Mouse (Mus musculus) hindbrain, embryonic 13.5 days (tissue): ENCODE results near the gene Tmem151a. TPM values are rescaled to one million over a fixed set of nuclear protein-coding genes. Genes with fewer than 3 reads are reported as not detected.

Experiments used
- ATAC-seq: fragments of 200-750 bp; cut with Nextera tagmentation; 2 replicates; pipeline ENCODE4 v1.8.0; 2017; ENCODE audit warnings: moderate TSS enrichment; ENCODE audit not compliant: low FRiP score
- H3K27ac ChIP-seq: fragments of 300-500 bp; sonication (generic); 2 replicates; pipeline ENCODE4 v1.5.1; 2015; ENCODE audit warnings: inconsistent platforms, mild to moderate bottlenecking, moderate library complexity
- H3K27me3 ChIP-seq: fragments of 300-500 bp; sonication (generic); 2 replicates; pipeline ENCODE4 v1.6.1; 2015; ENCODE audit warnings: mild to moderate bottlenecking, inconsistent platforms
- H3K36me3 ChIP-seq: fragments of 300-500 bp; sonication (generic); 2 replicates; pipeline ENCODE4 v1.6.1; 2015; ENCODE audit warnings: mild to moderate bottlenecking, inconsistent platforms
- H3K4me1 ChIP-seq: fragments of 300-500 bp; sonication (generic); replicated peaks from 2 replicates; pipeline ENCODE4 v1.6.1; 2015; ENCODE audit warnings: inconsistent platforms
- H3K4me2 ChIP-seq: fragments of 300-500 bp; sonication (generic); 2 replicates; pipeline ENCODE4 v1.6.1; 2015; ENCODE audit warnings: inconsistent platforms, mild to moderate bottlenecking, moderate library complexity
- H3K4me3 ChIP-seq: fragments of 300-500 bp; sonication (generic); 2 replicates; pipeline ENCODE4 v1.5.1; 2015; ENCODE audit warnings: mild to moderate bottlenecking, inconsistent platforms
- H3K9ac ChIP-seq: fragments of 300-500 bp; sonication (generic); 2 replicates; pipeline ENCODE4 v1.6.1; 2015; ENCODE audit warnings: mild to moderate bottlenecking, inconsistent platforms
- H3K9me3 ChIP-seq: fragments of 300-500 bp; sonication (generic); 2 replicates; pipeline ENCODE4 v1.6.1; 2016; ENCODE audit warnings: inconsistent platforms
- WGBS: fragments of 180-500 bp; shearing (Covaris S2); methylation state at CpG from one replicate; pipeline ENCODE4 v1.1.7; 2015; 5-methylcytosine and 5-hydroxymethylcytosine counted together
- polyA plus RNA-seq: library from polyadenylated mRNA; unstranded; fragments of >200 nt; fragmentation: Nextera tagmentation; extraction: Ambion mirVana; gene quantifications from 2 replicates; pipeline ENCODE4 v1.2.1, GENCODE M21; 2015

Gene Tmem151a
- polyA plus RNA-seq, 1 experiment from 2014 or later, result 8.4 TPM

DNA sequence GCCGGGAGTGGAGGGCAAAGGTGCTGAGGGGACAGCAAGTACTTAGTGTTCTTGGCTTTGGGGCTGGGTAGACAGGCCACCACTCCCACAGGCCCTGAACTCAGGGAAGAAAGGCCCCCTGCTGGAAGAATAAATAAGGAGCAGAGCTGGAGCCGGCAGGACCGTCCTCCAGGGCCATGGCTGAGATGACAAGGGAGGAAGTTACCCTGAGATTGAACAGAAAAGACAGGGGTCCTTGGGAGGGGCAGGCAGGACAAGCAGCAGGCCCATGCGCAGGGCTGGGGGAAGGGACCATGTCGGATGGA lies 22.9 kb upstream of the Tmem151a start:
- 26% methylated on average over 5 of the region's 5 CpGs for WGBS
- ATAC-seq, result 0 out of 2 replicates have a peak, but pooled peaks have one; percentile 2
- H3K4me3 ChIP-seq, result no peak overlapping the region
- H3K4me2 ChIP-seq, result no peak overlapping the region
- H3K4me1 ChIP-seq, result peaks cover 22% of the 10 kb centered on the region
- peaks cover 75% of the 10 kb centered on the region for H3K36me3 ChIP-seq
- H3K27me3 ChIP-seq, result no peaks in the 10 kb centered on the region
- H3K27ac ChIP-seq, result 0 out of 2 replicates have a peak overlapping the region, but pooled peaks have one; percentile 13
- peak overlapping the region; percentile 46; the same call in 1 of the 2 replicates for H3K9ac ChIP-seq
- H3K9me3 ChIP-seq, result no peaks in the 10 kb centered on the region

DNA sequence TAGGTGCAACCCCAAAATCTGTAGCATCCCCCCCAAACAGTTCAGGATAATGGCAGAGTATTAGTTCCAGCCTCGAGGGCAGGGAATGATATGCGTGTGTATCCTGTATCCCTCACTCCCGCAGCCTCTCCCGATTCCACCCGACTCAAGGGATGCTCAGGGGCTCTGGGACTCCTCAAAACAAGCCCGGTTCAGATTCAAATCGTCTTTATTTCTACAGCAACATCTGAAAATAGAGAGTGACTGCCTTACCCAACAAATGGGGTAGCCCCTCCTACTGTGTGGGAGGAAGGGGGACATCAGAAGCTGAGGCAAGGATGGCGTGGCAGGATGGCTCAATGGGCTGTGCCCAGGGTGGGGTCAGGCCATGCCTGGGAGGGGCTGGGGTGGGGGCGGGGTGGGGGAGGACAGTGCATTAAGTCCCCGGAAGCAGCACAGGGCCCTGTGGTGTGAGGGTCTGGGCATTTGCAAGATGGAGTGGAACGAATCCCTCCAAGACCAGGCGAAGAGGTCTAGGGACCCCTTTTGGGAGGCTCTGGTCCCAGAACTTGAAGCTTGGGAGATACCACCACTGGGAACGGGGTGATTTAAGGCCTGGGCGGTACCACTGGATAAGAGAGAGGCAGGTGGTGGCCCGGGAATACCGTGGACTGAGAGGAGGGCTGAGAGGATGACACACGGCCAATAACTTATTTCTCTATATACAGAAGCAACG lies 22.4 kb upstream of the Tmem151a start:
- 0 out of 2 replicates have a peak overlapping the region, but pooled peaks have one; percentile 46 for H3K9ac ChIP-seq
- H3K27ac ChIP-seq, result peak overlapping the region; percentile 30; the same call in 1 of the 2 replicates
- no peak overlapping the region for H3K4me2 ChIP-seq
- H3K9me3 ChIP-seq, result no peaks in the 10 kb centered on the region
- H3K36me3 ChIP-seq, result peaks cover 75% of the 10 kb centered on the region
- no peaks in the 10 kb centered on the region for H3K27me3 ChIP-seq
- peak; percentile 33 for ATAC-seq
- no peak overlapping the region for H3K4me3 ChIP-seq
- peaks cover 22% of the 10 kb centered on the region for H3K4me1 ChIP-seq
- WGBS, result 74% methylated on average over 18 of the region's 18 CpGs

DNA sequence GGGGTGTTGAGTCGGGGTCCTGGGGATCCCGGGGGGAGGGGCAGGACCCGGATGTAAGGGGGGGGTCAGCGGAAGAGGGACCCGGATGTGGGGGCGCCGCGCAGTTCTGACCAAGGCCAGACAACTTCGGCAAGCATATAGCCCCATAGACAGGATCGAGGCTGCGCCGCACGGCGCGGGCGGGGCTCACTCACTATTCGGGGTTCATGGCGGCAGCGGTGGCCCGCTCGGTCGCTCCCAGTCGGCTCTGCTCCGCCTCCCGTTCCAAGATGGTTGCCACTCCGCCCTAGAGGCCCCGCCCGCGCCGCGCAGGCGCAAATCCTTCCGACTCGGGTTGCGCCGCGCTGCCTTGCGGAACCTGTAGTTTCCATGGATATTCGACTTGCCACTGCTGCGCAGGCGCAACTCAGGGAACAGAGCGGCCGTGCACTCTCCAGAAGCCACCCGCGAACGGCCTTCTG lies 21.4 kb upstream of the Tmem151a start, which contains the start of gene Rab1b:
Gene Rab1b (minus strand): TSS at position 342 of the 461 bp plus-strand sequence.
- Histone ChIP-seq H3K9me3 (no peaks in the 10 kb centered on the region), H3K9ac (peak within 1 kb of the TSS; percentile 89), H3K4me2 (peak within 1 kb of the TSS; percentile 94), H3K4me3 (peak within 1 kb of the TSS; percentile 70), H3K36me3 (peaks cover 75% of the 10 kb centered on the region), H3K27ac (peak within 1 kb of the TSS; percentile 97), H3K4me1 (peaks cover 22% of the 10 kb centered on the region), H3K27me3 (no peaks in the 10 kb centered on the region)
- ATAC-seq, result peak; percentile 95
- under 1% methylated on average over 46 of the region's 46 CpGs for WGBS

DNA sequence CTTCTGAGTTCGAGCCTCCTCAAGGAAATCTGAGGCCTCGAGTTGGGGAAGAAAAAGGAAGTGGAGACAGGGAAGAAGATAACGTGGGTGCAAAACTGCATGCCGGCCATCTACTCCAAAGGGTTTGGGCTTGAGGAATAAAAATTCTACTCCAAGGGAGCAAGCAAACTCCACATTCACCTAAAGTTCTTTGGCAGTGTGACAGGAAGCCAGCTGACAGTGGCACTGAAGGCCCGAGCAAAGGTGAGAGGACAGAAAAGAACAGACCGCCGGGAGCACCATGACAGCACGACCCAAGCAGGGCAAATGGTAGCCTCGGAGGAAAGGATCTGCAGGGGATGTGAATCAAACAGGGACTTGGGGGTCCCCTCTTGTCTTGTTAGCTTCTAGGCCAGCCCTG lies 20.7 kb upstream of the Tmem151a start:
- peak overlapping the region; percentile 89 for H3K9ac ChIP-seq
- no peak; the same call in 1 of the 2 replicates for ATAC-seq
- H3K27me3 ChIP-seq, result no peaks in the 10 kb centered on the region
- H3K4me1 ChIP-seq, result peaks cover 22% of the 10 kb centered on the region
- peak overlapping the region; percentile 70 for H3K4me3 ChIP-seq
- H3K4me2 ChIP-seq, result peak overlapping the region; percentile 94
- peaks cover 75% of the 10 kb centered on the region for H3K36me3 ChIP-seq
- WGBS, result 24% methylated on average over 9 of the region's 9 CpGs
- H3K27ac ChIP-seq, result peak overlapping the region; percentile 97
- H3K9me3 ChIP-seq, result no peaks in the 10 kb centered on the region

DNA sequence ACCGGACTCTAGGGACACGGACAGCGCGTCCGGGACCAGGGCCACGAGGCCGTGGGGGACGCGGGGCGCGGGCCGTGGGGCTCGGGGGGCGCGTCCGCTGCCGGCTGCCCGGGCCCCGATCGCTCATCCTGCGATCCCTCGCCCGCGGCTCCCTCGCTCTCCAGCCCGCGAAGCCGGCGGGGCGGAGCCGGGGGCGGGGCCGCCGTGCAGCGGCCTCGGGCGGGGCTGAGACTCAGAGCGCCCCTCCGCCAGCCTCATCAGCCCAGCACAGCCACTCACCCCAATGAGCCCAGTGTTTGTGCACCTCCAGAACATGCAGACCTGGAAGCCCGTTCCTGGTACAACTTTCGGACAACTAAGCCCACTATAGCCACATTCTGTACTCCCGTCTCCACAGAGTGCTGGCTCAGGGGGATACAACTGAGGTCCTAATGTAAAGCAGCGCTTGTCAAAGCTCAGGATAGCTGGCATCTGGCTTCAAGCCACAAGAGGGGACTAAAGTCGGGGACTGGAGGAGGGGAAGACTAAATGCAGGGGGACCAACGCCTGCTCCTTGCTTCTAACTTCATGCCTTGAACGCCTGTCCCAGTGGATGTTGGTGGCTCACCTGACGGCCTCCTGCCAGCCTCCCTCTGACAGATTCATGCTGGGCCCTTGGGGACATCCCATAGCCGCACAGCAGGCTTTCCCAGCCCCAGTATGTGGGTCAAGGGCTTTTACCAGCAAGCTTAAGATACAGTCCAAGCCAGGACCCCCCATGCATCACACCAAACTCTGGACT lies 13.2 kb upstream of the Tmem151a start, which contains the start of gene Cnih2:
Gene Cnih2 (minus strand): TSS at position 159 of the 781 bp plus-strand sequence.
- peak within 1 kb of the TSS; percentile 100 for H3K9ac ChIP-seq
- H3K27me3 ChIP-seq, result no peaks in the 10 kb centered on the region
- peaks cover 62% of the 10 kb centered on the region for H3K4me1 ChIP-seq
- H3K9me3 ChIP-seq, result no peaks in the 10 kb centered on the region
- WGBS, result 2% methylated on average over 39 of the region's 48 CpGs
- H3K36me3 ChIP-seq, result peaks cover 47% of the 10 kb centered on the region
- H3K4me2 ChIP-seq, result peak within 1 kb of the TSS; percentile 87
- peak within 1 kb of the TSS; percentile 93 for H3K4me3 ChIP-seq
- peak within 1 kb of the TSS; percentile 97 for H3K27ac ChIP-seq
- peak; percentile 65 for ATAC-seq

DNA sequence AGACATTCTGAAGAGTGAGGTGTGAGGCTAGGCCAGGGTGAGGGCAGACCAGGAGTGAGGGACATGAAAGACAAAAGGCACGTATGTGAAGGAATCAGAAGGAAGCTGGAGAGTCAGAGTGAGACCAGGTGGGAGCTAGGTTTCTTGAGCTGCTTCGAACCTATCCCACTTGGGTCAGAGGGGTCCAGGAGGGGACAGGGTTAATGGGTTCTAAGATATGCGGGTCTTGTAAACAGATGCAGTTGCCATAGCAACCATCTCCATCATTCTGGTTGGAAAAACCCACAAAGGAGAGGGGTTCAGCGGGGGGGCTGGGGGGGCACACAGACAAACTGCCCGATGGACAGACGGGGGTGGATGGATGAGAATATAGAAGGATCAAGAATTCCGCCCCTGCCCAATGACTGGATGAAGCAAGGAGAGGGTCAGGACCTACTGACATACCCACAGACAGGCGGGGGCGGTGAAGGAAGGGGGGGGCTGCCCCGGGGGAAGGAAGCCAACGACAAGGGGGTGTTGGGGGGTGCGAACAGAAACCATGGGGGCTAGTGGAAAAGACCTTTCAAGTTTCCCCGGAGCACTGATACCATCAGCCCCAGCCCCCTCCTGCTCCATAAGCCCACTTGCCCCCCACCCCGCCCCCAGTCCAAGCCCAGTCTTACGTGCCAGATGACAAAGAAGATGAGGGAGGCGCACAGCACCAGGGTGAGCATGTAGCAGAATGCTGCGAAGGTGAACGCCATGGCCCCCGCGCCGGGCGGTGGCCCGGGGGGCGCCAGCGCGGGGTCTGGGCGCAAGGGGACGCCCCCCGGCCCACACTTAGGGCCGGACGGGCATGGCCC lies 12.4 kb upstream of the Tmem151a start:
- ATAC-seq, result peak; percentile 8
- no peaks in the 10 kb centered on the region for H3K27me3 ChIP-seq
- peak overlapping the region; percentile 87 for H3K4me2 ChIP-seq
- peak overlapping the region; percentile 97 for H3K27ac ChIP-seq
- peaks cover 71% of the 10 kb centered on the region for H3K4me1 ChIP-seq
- peak overlapping the region; percentile 93 for H3K4me3 ChIP-seq
- H3K9me3 ChIP-seq, result no peaks in the 10 kb centered on the region
- WGBS, result 1% methylated on average over 31 of the region's 31 CpGs
- peak overlapping the region; percentile 100 for H3K9ac ChIP-seq
- peaks cover 47% of the 10 kb centered on the region for H3K36me3 ChIP-seq

DNA sequence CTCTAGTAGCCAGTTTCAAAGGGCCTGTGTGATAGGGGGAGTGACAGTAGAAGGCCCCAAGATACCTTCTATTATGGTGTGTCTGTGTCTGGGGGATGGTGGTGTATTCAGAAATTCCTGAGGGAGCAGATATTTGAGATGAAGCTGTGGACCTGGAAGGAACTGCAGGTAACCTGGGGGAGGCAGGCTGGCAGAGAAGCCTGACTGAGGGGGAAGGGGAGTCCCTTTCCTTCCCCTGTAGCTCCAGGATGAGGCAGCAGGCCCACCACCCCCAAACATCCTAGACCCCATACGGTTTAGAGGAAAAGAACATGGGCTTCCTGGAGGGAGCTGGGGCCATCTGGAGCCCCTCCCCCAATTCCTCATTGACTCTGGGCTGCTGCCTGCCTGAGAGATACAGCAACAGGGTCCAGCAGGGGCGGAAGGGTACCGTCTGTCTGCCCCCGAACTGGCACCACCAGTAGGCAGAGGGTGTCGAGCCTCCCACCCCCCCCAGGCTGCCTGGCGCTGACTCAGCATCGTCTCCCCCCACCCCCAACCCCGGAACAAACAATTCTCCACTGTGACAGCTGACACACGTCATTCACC lies 10.7 kb upstream of the Tmem151a start:
- Histone ChIP-seq H3K4me1 (peaks cover 78% of the 10 kb centered on the region), H3K27ac (peak overlapping the region; percentile 97), H3K4me3 (peak overlapping the region; percentile 93), H3K9ac (peak overlapping the region; percentile 100), H3K36me3 (peaks cover 46% of the 10 kb centered on the region), H3K9me3 (no peaks in the 10 kb centered on the region), H3K4me2 (peak overlapping the region; percentile 87), H3K27me3 (no peaks in the 10 kb centered on the region)
- WGBS, result 0% methylated on average over 9 of the region's 9 CpGs
- ATAC-seq, result no peak

DNA sequence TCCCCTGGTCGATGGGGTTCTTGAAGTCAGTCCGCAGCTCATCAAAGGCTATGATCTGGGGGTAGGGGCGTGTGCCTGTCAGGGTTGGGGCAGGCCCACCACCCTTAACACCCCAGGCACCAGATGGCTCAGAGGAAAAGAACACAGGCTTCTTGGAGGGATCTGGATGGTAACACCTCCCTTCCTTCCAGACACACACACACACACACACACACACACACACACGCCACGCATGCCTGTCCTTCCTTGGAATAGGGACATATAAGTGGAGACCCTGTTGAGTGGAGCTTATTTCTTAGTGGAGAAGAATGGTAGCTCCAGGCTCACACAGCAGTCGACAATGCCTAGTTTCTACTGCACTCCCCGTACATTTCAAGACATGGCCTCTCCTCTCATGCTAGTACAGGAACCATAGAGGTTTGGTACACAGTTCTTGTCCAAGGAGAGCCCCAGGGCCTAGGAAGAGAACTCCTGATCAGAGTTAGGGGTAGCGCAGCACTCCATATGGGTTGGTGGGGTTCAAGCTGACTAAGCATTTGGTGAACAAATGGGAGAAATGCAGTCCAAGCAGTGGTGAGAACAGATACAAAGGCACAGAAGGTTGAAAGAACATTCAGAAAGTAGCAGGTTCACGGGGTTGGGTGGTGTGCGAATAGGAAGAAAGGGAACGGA lies 9.6 kb upstream of the Tmem151a start:
- WGBS, result 31% methylated on average over 11 of the region's 11 CpGs
- ATAC-seq, result no peak

DNA sequence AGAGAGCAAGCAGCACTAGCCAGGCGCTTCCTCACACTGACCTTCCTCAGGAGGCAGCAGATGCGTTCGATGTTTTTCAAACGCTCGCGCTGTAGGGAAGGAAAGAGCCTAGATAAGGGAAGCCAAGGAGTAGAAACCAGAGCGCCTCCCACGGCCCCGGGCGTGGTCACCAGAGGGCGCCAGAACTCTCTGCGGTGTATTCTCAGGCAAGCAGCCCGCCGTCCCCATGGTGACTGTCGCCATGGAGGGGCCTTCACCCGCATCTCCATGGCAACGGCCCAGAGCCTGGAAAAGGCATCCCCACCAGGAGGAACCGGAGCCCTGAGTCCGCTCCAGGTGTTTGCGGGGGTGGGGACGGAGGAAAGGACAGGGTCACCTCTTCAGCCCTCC lies 8.9 kb upstream of the Tmem151a start:
- peaks cover 71% of the 10 kb centered on the region for H3K4me1 ChIP-seq
- H3K36me3 ChIP-seq, result peaks cover 43% of the 10 kb centered on the region
- peak overlapping the region; percentile 87 for H3K4me2 ChIP-seq
- peak overlapping the region; percentile 97 for H3K27ac ChIP-seq
- ATAC-seq, result peak; percentile 60
- no peaks in the 10 kb centered on the region for H3K27me3 ChIP-seq
- no peaks in the 10 kb centered on the region for H3K9me3 ChIP-seq
- WGBS, result 0% methylated on average over 21 of the region's 21 CpGs
- H3K9ac ChIP-seq, result peak overlapping the region; percentile 100
- peak overlapping the region; percentile 93 for H3K4me3 ChIP-seq

More for the DNA sequence above, 9.6 kb upstream of the Tmem151a start:
- H3K4me2 ChIP-seq, result peak overlapping the region; percentile 87
- H3K27ac ChIP-seq, result peak overlapping the region; percentile 97
- peak overlapping the region; percentile 100 for H3K9ac ChIP-seq
- no peaks in the 10 kb centered on the region for H3K9me3 ChIP-seq
- peak overlapping the region; percentile 93 for H3K4me3 ChIP-seq
- H3K4me1 ChIP-seq, result peaks cover 71% of the 10 kb centered on the region
- H3K27me3 ChIP-seq, result no peaks in the 10 kb centered on the region
- peaks cover 44% of the 10 kb centered on the region for H3K36me3 ChIP-seq

DNA sequence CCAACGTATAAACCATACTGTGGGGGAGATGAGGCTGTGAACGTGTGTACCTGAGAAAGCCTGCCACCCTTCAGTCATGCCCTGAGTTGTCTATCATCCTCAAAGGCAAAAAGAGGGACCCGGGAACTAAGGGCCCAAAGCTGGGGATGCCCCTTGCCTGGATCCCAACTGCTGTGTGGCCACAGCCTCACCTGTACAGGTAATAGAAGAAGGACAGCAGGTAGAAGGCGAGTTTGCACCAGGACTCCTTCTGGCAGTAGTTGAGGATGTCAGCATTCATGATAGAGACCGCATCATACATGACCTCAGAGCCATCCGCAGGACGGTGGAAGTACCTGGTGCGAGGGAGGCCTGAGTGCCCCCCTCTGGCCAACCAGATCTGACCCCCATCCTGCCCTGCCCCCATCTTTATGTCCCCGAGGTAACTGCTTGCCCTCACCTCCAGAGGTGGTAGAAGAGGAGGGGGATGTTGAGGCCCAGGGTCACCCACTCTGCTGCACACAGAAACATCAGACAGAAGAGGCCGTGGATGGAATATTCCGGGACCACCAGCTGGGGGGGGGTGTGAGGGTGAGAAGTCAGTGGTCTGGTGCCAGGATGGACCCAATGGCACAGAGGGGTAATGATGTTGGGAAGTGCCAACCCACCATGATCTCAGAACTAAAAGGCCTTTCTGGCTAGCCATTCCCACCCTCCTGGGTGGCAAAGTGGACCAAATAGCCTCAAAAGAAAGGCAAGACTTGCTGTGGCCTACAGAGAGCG lies 8.3 kb upstream of the Tmem151a start:
- ATAC-seq, result no peak
- whole genome bisulfite sequencing, result 73% methylated on average over 12 of the region's 12 CpGs
- H3K4me2 ChIP-seq, result peak overlapping the region; percentile 87

More for the DNA sequence above, 8.3 kb upstream of the Tmem151a start:
- peak overlapping the region; percentile 62 for H3K9ac ChIP-seq
- H3K9me3 ChIP-seq, result no peaks in the 10 kb centered on the region
- H3K36me3 ChIP-seq, result peaks cover 42% of the 10 kb centered on the region
- peaks cover 71% of the 10 kb centered on the region for H3K4me1 ChIP-seq
- peak overlapping the region; percentile 93 for H3K4me3 ChIP-seq
- H3K27ac ChIP-seq, result peak overlapping the region; percentile 97
- no peaks in the 10 kb centered on the region for H3K27me3 ChIP-seq
